Mouse (Mus musculus) limb, embryonic 15.5 days (tissue): ENCODE measurements around the gene Rfx4. TPM values are rescaled to one million over a fixed set of nuclear protein-coding genes. Genes with fewer than 3 reads are reported as not detected.

Source experiments
- ATAC-seq: fragments of 200-750 bp; cut with Nextera tagmentation; 2 replicates; pipeline ENCODE4 v1.8.0; 2017; ENCODE audit warnings: low read depth, moderate TSS enrichment; ENCODE audit not compliant: insufficient number of reproducible peaks, low FRiP score, low TSS enrichment
- H3K27ac ChIP-seq: fragments of 300-500 bp; sonication (generic); 2 replicates; pipeline ENCODE4 v1.5.1; 2015; ENCODE audit warnings: moderate library complexity, mild to moderate bottlenecking, inconsistent platforms
- H3K27me3 ChIP-seq: fragments of 300-500 bp; sonication (generic); 2 replicates; pipeline ENCODE4 v1.6.1; 2015; ENCODE audit warnings: inconsistent platforms
- H3K36me3 ChIP-seq: fragments of 300-500 bp; sonication (generic); 2 replicates; pipeline ENCODE4 v1.6.1; 2015; ENCODE audit warnings: inconsistent platforms
- H3K4me1 ChIP-seq: fragments of 300-500 bp; sonication (generic); 2 replicates; pipeline ENCODE4 v1.6.1; 2015; ENCODE audit warnings: inconsistent platforms
- H3K4me2 ChIP-seq: fragments of 300-500 bp; sonication (generic); 2 replicates; pipeline ENCODE4 v1.6.1; 2015; ENCODE audit warnings: mild to moderate bottlenecking, inconsistent platforms
- H3K4me3 ChIP-seq: fragments of 300-500 bp; sonication (generic); 2 replicates; pipeline ENCODE4 v1.5.1; 2015; ENCODE audit warnings: mild to moderate bottlenecking, inconsistent platforms
- H3K9ac ChIP-seq: fragments of 300-500 bp; sonication (generic); 2 replicates; pipeline ENCODE4 v1.6.1; 2015; ENCODE audit warnings: inconsistent platforms
- H3K9me3 ChIP-seq: fragments of 300-500 bp; sonication (generic); 2 replicates; pipeline ENCODE4 v1.6.1; 2016; ENCODE audit warnings: inconsistent platforms
- WGBS: fragments of 180-500 bp; shearing (Covaris S2); methylation state at CpG from one replicate; pipeline ENCODE4 v1.1.7; 2015; 5-methylcytosine and 5-hydroxymethylcytosine counted together
- polyA plus RNA-seq: library from polyadenylated mRNA; unstranded; fragments of >200 nt; fragmentation: Nextera tagmentation; extraction: Ambion mirVana; gene quantifications from 2 replicates; pipeline ENCODE4 v1.2.1, GENCODE M21; 2015

Gene Rfx4
- polyA plus RNA-seq, 1 experiment from 2014 or later: 0.24 TPM

DNA sequence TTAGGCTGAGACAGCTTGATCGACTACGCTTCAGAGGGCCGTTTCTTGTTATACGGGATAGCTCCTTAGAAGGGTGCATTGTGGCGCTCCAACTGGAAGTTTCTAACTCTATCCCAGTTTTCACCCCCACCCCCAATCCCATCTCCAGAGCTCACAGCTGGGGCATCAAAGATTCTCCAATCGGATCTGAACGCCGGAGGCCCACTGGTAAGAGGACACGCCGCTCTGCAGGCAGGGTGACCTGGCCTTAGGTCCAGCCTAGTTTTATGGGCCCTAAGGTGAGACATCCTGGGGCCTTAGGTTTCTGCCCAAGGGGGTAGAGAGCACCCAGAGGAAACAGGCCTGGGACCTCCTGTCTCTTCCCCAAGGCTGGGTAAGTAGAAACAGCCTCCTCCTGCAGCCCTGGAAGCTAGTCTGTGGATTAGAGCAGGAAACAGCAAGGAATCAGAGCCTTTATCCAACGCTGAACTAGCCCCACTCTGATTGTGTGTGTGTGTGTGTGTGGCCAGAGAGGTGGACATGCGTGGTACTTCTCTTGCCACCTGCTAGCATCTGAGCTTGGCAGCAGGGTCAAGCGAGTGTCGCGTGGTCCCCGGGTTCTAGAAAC is 3.8 kb downstream of the Rfx4 start:
- 14% methylated on average over 16 of the region's 16 CpGs for WGBS
- no peak overlapping the region for H3K9ac ChIP-seq
- H3K4me2 ChIP-seq: peak overlapping the region; percentile 63
- ATAC-seq: no peak
- no peak overlapping the region for H3K27ac ChIP-seq
- H3K36me3 ChIP-seq: no peaks in the 10 kb centered on the region
- peaks cover 89% of the 10 kb centered on the region for H3K27me3 ChIP-seq
- H3K4me3 ChIP-seq: peak overlapping the region; percentile 32
- peaks cover 48% of the 10 kb centered on the region for H3K4me1 ChIP-seq
- no peaks in the 10 kb centered on the region for H3K9me3 ChIP-seq

DNA sequence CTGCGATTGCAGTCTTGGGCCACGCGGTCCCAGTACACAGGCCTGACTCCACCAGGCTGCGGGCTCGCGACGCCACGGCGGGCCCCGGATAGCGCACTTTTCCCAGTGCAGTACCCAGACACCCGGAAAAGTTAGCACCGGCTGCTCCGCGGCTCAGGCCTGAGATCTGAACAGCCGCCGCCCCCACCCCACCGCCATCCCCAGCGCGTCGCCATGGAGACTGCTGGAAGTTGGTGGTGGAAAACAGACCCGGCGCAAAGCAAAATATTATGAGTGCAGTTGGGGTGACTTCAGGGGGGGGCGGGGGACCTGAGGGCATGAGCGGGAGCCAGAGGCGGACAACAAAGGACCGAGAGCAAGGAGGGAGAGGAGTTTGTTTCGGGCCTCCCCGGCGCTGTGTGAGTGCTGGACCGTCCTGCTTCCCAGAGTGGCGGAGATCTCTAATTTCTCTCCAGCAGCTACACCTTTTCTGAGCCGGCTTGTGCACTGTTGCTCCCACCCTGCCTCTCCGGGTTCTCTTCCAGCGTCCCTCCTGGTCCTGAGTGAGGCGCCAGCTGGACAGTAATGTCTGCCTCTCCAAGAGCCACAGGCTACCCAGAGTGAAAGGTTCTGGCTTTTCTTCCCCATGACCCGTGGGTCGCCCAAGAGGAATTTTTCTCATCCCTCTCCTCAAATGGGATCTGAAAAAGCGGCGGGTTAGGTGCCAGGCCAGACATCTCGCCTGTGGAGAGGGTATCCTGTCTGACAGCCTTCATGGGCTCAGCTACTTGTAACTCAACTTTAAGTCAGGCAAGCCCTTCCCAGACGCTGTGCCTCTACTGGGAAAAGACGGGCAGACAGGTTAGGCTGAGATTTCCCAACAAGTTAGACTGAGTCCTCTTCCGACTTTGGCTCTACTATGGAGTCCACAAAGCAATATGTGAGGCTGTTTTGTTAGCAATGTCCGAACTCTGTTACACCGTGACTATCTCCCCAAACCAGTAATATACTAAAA is 4.6 kb downstream of the Rfx4 start:
- 6% methylated on average over 46 of the region's 46 CpGs for WGBS
- ATAC-seq: no peak
- Histone ChIP-seq H3K36me3 (no peaks in the 10 kb centered on the region), H3K27ac (no peak overlapping the region), H3K4me1 (peaks cover 40% of the 10 kb centered on the region), H3K9ac (no peak overlapping the region), H3K27me3 (peaks cover 81% of the 10 kb centered on the region), H3K9me3 (no peaks in the 10 kb centered on the region), H3K4me2 (peak overlapping the region; percentile 63), H3K4me3 (peak overlapping the region; percentile 32)

DNA sequence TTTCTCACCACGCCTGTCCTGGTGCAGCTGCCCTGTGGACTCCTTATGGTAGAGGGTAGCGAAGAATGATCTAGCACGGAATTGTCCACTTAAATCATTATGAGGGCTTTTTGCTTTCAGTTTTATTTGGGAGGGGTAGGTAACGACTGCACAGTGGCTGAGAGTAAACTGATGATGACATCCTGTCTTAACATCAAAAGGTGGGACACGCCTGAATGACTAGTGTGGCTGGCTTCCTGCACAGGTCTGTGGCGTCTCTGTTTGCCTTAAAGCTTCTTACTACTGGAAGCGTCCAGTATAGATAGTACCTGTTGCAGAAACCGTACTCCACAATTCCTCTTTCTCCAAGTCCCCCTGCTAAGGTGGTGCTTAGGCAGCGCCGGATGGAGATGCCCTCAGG is 12.9 kb downstream of the Rfx4 start:
- H3K4me3 ChIP-seq: no peak overlapping the region
- no peak overlapping the region for H3K9ac ChIP-seq
- no peak overlapping the region for H3K4me2 ChIP-seq
- no peaks in the 10 kb centered on the region for H3K4me1 ChIP-seq
- no peak overlapping the region for H3K27ac ChIP-seq
- H3K27me3 ChIP-seq: peaks cover 15% of the 10 kb centered on the region; the same call in 1 of the 2 replicates
- 61% methylated on average over 10 of the region's 10 CpGs for WGBS
- H3K9me3 ChIP-seq: no peaks in the 10 kb centered on the region
- no peaks in the 10 kb centered on the region for H3K36me3 ChIP-seq
- no peak for ATAC-seq

GRCm38 (mm10) chr10:84772380-84773130 is 16.7 kb downstream of the Rfx4 start:
- Histone ChIP-seq H3K36me3 (no peaks in the 10 kb centered on the region), H3K9me3 (no peaks in the 10 kb centered on the region), H3K27me3 (0 out of 2 replicates have a peak, but pooled peaks cover 4% of the 10 kb centered on the region), H3K9ac (no peak overlapping the region), H3K4me3 (no peak overlapping the region), H3K27ac (no peak overlapping the region), H3K4me1 (no peaks in the 10 kb centered on the region), H3K4me2 (no peak overlapping the region)
- ATAC-seq: no peak
- WGBS: 78% methylated on average over 4 of the region's 4 CpGs

DNA sequence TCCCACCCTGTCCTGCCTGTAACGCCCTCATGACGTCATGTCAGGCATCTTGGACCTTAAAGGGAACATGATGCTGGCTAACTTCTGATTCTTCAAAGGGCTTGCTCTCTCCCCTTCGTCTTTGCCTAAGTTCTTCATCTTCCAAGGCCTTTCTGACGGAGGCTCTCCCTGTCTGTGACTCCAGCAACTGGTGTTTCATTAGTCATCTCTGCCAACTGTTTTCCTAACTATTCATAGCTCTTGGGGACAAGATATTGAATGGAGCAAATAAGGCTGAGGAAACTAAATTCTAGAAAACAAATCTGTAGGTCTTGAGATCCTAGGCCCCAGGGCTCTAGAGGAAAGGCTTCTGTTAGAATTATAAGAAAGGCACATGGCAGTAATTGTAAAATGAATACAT is 18.0 kb downstream of the Rfx4 start:
- no peak for ATAC-seq
- Histone ChIP-seq H3K4me3 (no peak overlapping the region), H3K9ac (no peak overlapping the region), H3K4me2 (no peak overlapping the region), H3K4me1 (no peaks in the 10 kb centered on the region), H3K27ac (no peak overlapping the region), H3K27me3 (0 out of 2 replicates have a peak, but pooled peaks cover under 1% of the 10 kb centered on the region), H3K9me3 (no peaks in the 10 kb centered on the region), H3K36me3 (no peaks in the 10 kb centered on the region)
- 82% methylated on average over 4 of the region's 4 CpGs for WGBS

DNA sequence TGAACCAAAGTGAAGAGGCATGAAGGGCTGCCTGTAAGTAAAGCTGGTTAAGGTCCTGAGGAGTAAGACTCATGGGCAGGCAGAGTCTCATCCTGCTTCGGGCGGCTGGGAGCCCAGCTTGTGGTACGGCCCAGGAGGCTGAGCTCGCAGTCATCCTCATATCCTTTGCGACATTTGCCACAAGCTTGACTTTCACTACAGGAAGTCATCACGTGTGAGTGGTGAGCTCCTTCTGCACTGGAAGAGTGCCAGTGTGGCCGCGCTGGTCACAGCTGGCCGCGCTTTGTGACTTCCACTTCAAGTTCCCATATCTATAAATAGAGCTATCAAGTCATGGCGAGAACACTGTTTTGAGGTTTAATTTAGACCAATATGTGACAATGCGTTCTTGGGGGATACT is 18.7 kb downstream of the Rfx4 start:
- 82% methylated on average over 12 of the region's 12 CpGs for WGBS

GRCm38 (mm10) chr10:84777109-84777508 is 21.2 kb downstream of the Rfx4 start:
- Histone ChIP-seq H3K4me2 (no peak overlapping the region), H3K4me1 (no peaks in the 10 kb centered on the region), H3K4me3 (no peak overlapping the region), H3K27ac (no peak overlapping the region), H3K36me3 (no peaks in the 10 kb centered on the region), H3K9me3 (no peaks in the 10 kb centered on the region), H3K27me3 (no peaks in the 10 kb centered on the region), H3K9ac (no peak overlapping the region)
- WGBS: 61% methylated on average over 5 of the region's 5 CpGs
- no peak for ATAC-seq

More for the DNA sequence above, 18.7 kb downstream of the Rfx4 start:
- Histone ChIP-seq H3K27ac (no peak overlapping the region), H3K9ac (no peak overlapping the region), H3K4me3 (no peak overlapping the region), H3K36me3 (no peaks in the 10 kb centered on the region), H3K9me3 (no peaks in the 10 kb centered on the region), H3K27me3 (no peaks in the 10 kb centered on the region), H3K4me1 (no peaks in the 10 kb centered on the region), H3K4me2 (no peak overlapping the region)
- ATAC-seq: no peak

DNA sequence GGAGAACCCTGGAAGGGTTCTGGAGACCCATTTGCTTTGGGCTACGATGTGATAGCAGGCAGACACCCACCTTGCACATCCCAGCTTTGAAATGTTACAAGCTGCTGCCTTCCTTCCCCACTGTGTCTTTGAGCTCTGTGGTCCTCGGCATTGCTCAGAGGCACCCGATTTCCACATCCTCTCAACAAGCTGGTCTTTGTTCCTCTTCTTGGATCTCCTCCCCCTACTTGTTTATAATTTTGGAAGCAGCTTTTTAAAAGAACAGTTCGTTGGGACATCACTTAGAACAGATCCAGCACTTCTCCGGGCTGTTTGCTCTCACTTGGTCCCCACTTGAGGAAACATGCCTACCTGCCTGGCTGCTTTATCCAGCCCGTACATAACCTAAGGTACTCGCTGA is 22.1 kb downstream of the Rfx4 start:
- no peaks in the 10 kb centered on the region for H3K27me3 ChIP-seq
- no peaks in the 10 kb centered on the region for H3K36me3 ChIP-seq
- 77% methylated on average over 7 of the region's 7 CpGs for WGBS
- H3K4me2 ChIP-seq: no peak overlapping the region
- H3K4me3 ChIP-seq: no peak overlapping the region
- ATAC-seq: no peak
- H3K27ac ChIP-seq: no peak overlapping the region
- no peaks in the 10 kb centered on the region for H3K9me3 ChIP-seq
- no peak overlapping the region for H3K9ac ChIP-seq
- H3K4me1 ChIP-seq: no peaks in the 10 kb centered on the region

DNA sequence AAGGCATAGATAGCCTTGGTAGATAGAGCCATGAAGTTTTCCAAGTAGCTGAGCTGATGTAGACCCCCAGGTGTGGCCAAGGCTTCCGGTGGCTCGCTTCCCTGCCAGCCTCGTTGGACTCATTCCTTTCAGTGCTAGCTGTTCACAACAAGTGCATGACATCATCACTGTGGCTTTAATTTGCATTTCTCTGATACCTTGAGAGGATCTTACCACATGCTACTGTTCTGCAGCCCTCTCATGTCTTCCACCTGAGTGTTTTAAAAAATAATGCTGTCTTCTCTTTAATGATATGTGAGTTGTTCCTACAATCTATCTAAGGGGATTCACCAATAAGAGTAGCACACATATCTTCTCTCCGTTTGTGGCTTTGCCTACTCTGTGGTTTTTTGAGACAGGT is 25.0 kb downstream of the Rfx4 start:
- Histone ChIP-seq H3K4me2 (no peak overlapping the region), H3K36me3 (no peaks in the 10 kb centered on the region), H3K4me1 (no peaks in the 10 kb centered on the region), H3K27me3 (no peaks in the 10 kb centered on the region), H3K9me3 (no peaks in the 10 kb centered on the region), H3K27ac (no peak overlapping the region), H3K9ac (no peak overlapping the region), H3K4me3 (no peak overlapping the region)
- no peak for ATAC-seq
- WGBS: 70% methylated on average over 4 of the region's 4 CpGs

DNA sequence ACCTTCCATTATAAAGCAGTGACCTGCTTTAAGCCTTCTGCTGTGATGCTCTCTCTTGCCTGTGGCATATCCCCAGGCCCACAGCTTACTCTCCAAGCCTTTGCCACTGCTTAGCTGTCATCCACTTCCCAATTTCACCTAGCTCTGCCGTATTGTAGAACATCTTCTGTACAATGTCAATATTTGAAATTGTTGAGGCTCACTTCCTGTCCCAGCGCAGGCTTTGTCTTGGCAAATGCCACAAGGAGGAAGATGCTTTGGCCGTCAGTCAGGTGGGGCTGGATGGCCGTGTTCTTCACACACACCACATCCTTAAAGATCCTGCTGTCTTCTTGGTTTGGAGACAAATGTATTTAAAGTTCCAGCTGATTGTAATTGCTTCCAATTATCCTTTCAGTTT is 29.5 kb downstream of the Rfx4 start:
- no peak overlapping the region for H3K4me3 ChIP-seq
- H3K27ac ChIP-seq: no peak overlapping the region
- WGBS: 81% methylated on average over 4 of the region's 4 CpGs
- H3K9me3 ChIP-seq: no peaks in the 10 kb centered on the region
- H3K27me3 ChIP-seq: no peaks in the 10 kb centered on the region
- H3K4me2 ChIP-seq: no peak overlapping the region
- H3K9ac ChIP-seq: no peak overlapping the region
- H3K4me1 ChIP-seq: no peaks in the 10 kb centered on the region
- no peaks in the 10 kb centered on the region for H3K36me3 ChIP-seq
- ATAC-seq: no peak

- H3K36me3 ChIP-seq: no peaks in the 10 kb centered on the region
- H3K4me3 ChIP-seq: no peak overlapping the region
- no peaks in the 10 kb centered on the region for H3K9me3 ChIP-seq
- H3K4me2 ChIP-seq: no peak overlapping the region
- no peak overlapping the region for H3K27ac ChIP-seq
- 86% methylated on average over 8 of the region's 8 CpGs for WGBS
- no peaks in the 10 kb centered on the region for H3K4me1 ChIP-seq
- H3K9ac ChIP-seq: no peak overlapping the region
- no peak for ATAC-seq
- H3K27me3 ChIP-seq: no peaks in the 10 kb centered on the region
These were observed 34.5 kb downstream of the Rfx4 start for GRCm38 (mm10) chr10:84790323-84790722.

- H3K27me3 ChIP-seq: no peaks in the 10 kb centered on the region
- no peak overlapping the region for H3K27ac ChIP-seq
- H3K4me1 ChIP-seq: no peaks in the 10 kb centered on the region
- ATAC-seq: no peak
- no peak overlapping the region for H3K4me2 ChIP-seq
- WGBS: 84% methylated on average over 3 of the region's 3 CpGs
- H3K4me3 ChIP-seq: no peak overlapping the region
- no peaks in the 10 kb centered on the region for H3K9me3 ChIP-seq
- no peak overlapping the region for H3K9ac ChIP-seq
- no peaks in the 10 kb centered on the region for H3K36me3 ChIP-seq
These were observed 35.3 kb downstream of the Rfx4 start for GRCm38 (mm10) chr10:84791181-84791580.
